Mouse (Mus musculus) layer of hippocampus, adult 9-10 months (tissue): ENCODE measurements around the gene Tbc1d20.
"Not testable (repeated sequence)": the region's sequence is repeated elsewhere in the genome, so short reads cannot be mapped to it uniquely, and the experiment has no call there.

Experiments used
- DNase-seq: peaks from one replicate; pipeline ENCODE4 v3.0.0; 2022; ENCODE audit warnings: low spot score

Tbc1d20 gene

GRCm38 (mm10) chr2:152293727-152294475 is at the start of gene Tbc1d20:
Gene Tbc1d20 (plus strand): TSS chr2:152293828.
- DNase-seq, result peak; percentile 58

- no peak for DNase-seq
These were observed 46.4 kb upstream of the Tbc1d20 start for GRCm38 (mm10) chr2:152247213-152247612.

- DNase-seq, result no peak
These were observed 43.1 kb upstream of the Tbc1d20 start for GRCm38 (mm10) chr2:152250511-152250910.

DNA sequence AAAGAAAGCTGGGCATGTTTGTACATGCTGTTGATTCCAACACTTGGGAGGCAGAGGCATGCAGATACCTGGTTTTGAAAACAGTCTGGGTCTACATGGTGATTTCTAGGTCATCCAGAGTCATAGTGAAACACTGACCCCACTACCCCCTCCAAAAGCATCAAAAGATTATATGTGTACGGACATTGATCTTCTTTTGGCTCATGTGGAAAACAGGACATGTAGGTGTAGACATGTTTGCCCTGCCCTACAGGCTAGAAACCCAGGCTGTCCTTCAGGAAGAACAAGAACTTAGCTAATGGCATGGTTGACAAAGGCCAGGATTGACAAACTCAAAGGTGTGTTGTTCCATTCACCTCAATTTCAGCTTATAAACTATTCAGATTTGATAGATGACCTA is 33.9 kb upstream of the Tbc1d20 start:
- DNase-seq, result no peak

DNA sequence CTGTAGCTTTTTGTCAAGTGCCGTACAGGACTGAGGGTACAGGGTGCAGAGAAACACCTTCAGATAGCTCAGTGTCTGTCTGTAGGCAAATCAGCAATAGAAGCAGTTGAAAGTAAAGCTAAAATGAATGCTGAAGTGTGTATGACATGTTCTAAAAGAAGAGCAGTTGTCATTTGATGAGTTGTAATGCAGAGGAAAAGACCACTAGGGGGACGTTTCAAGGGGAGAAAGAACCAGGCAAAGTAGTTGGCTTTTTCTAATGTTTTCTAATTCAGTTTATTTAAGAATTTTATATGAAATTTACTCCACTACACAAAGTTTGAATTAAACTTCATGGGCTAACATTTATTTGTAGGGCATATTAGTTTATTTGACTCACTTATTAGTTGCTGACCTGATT is 20.0 kb upstream of the Tbc1d20 start:
- DNase-seq, result no peak

DNA sequence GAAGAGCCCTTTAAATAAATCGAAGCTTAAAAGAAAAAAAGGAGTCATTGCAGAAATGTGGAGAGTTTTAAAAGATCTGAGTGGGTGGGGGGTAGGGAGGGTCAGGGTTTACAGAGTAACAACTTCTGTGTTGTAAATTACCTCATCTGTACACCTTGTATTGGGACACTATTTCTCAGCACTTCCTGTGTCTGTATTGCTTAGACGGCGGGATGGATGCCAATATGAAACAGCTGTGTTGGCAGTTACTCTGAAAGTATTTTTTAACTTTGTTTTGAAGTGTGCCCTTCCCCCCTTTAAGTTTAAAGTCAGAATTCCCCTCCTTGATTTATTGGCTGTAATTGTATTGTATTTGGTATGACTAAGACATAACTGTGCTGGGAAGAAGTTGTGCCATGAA is 12.2 kb upstream of the Tbc1d20 start:
- DNase-seq, result no peak

GRCm38 (mm10) chr2:152287560-152287959 is 6.1 kb upstream of the Tbc1d20 start:
- DNase-seq, result no peak

GRCm38 (mm10) chr2:152288046-152288445 is 5.6 kb upstream of the Tbc1d20 start:
- no peak for DNase-seq

DNA sequence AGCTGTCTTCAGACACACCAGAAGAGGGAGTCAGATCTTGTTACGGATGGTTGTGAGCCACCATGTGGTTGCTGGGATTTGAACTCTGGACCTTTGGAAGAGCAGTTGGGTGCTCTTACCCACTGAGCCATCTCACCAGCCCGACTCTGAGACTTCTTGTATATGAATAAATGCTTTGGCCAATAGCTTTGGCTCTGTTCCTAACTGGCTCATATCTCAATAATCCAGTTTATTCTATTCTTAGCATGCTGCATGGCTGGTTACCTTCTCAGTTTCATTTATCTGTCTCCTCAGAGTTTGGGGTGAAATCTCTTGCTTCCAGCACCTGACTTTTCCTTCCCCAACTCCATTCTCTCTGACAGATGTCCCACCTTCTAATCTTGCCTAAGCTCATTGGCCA is 4.0 kb upstream of the Tbc1d20 start:
- DNase-seq, result not testable (repeated sequence)

DNA sequence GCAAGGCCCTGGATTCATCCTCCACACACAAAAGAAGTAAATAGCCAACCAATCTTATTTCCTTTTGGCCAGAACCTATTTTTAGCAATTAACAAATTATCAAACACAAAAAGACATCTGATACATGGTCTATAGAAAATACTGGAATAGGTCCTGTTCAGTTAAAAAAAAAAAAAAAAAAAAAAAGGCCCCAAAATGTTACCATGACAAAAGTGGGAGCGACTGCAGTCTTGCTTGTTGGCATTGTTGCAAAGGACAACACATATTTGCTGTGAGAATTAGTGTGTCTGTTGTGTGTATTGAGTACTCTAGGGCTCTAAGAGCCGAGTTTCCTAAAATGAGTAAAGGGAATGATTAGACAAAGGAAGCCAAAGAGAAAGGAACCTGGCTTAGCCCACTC is 1.2 kb upstream of the Tbc1d20 start:
- no peak for DNase-seq

- DNase-seq, result no peak
These were observed 375 bp upstream of the Tbc1d20 start for GRCm38 (mm10) chr2:152293179-152293726.

DNA sequence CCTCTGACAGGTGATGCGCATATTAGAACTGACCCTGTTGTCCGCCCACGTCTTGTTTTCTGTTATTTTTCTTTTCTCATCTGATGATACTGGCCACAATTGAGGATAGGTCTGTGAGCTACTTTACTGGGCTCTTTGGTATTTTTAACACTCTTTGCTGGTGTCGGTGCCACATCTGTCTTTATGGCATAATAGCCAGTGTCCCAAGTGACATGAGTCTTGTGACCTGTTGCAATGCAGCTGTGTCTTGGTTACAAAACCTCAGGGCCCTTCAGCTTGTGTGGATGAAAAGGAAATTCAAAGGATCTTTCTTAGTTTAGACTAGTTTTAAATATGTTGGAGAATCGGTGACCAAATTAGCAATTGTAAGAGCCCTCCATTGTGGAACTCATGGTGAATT is 913 bp downstream of the Tbc1d20 start:
- DNase-seq, result no peak

- DNase-seq, result no peak
These were observed 9.2 kb downstream of the Tbc1d20 start for GRCm38 (mm10) chr2:152302862-152303261.

GRCm38 (mm10) chr2:152303781-152304180 is 10.2 kb downstream of the Tbc1d20 start:
- no peak for DNase-seq

- no peak for DNase-seq
These were observed 11.9 kb downstream of the Tbc1d20 start for GRCm38 (mm10) chr2:152305480-152305879.

DNA sequence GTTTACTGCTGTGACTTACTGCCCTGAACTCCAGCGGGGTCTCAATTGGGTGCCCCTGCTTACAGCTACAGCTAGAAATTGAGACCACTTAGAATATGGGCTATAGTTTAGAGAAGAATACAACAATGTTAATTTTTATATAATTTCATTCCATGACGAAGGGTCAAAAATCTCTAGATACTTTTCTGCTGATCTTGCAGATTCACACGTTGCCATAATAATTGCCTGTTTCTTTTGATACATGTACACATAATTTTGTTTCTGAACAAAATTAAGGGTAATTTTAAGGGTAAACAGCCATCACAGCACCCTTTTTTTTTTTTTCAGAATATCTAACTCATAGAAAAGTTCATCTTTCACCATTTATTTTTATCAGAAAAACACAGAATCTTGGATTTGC is 13.6 kb downstream of the Tbc1d20 start:
- no peak for DNase-seq

GRCm38 (mm10) chr2:152312996-152313395 is 19.4 kb downstream of the Tbc1d20 start:
- DNase-seq, result no peak

GRCm38 (mm10) chr2:152313926-152314325 is 20.3 kb downstream of the Tbc1d20 start:
- no peak for DNase-seq

- DNase-seq, result no peak
These were observed 23.4 kb downstream of the Tbc1d20 start for GRCm38 (mm10) chr2:152317054-152317453.

DNA sequence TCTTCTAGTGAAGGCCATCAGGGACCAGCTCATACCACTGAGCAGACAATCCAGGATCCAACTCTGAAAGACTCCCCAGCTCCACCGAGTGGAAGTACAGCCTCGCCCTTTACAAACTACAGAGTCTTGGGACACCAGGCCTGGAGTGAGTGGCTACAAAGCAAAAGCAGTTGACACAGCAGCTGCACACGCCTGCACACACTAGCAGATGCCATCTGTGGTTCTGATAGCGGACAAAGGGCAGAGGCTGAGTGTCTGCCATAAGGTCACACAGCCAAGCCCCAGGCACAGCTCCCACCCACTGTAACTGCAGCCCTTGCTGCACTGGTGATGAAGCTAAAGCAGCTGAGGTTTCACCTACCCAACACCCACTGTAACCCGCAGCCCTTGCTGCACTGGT is 27.9 kb downstream of the Tbc1d20 start:
- no peak for DNase-seq

DNA sequence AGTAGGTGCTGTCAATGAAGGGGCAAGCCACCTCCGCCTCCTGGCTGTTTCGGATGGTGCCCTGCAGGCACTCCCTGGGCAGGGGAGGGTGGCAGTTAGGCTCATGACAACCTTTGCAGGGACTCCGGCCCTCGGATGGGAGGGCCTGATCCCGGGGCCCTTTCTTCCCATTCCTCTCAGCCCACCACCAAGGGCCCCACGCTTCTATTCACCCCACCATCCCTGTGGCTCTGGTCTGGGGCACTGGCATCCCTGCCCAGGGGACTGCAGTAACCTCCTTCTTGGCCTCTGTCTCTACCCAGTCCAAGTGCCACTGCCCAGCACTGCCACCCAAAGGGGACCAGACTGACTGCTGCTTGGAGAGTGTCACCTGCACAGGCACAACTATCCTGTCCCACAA is 28.6 kb downstream of the Tbc1d20 start:
- DNase-seq, result no peak

DNA sequence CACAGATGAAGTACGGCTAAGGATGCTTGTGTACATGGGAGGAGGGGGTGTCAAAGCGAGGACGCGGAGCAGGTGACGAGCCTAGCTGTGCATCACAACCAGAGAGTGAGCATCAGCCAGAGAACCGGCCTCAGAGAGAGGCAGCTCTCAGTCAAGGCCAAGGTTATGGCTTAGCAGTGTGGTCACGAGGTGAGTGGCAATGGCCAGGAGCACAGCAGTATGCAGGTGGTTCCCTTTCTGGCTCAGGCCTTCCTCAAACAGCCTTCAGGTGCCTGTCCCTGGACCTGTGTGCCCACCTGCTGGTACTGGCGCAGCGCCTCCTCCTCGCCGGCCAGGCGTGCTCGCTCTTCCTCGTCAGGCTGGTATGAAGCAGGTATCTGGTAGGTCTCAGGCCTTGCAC is 30.3 kb downstream of the Tbc1d20 start:
- no peak for DNase-seq

DNA sequence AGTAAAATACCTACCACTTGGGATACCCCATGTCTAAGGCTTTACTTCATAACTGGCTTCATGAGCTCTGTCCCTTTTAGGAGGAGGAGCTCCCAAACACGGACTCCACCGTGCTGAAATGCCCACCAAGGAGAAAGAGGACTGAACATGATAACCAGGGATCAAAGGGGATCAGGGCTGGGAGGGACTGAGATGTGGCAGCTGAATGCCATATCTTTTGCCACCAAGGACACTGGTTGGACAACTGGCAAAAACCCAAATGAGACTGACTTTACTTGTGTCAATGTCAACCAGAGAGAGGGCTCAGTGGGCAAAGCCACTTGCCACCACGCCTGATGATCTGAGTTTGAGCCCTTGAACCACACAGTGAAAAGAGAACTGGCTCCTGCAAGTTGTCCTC is 31.2 kb downstream of the Tbc1d20 start:
- no peak for DNase-seq

DNA sequence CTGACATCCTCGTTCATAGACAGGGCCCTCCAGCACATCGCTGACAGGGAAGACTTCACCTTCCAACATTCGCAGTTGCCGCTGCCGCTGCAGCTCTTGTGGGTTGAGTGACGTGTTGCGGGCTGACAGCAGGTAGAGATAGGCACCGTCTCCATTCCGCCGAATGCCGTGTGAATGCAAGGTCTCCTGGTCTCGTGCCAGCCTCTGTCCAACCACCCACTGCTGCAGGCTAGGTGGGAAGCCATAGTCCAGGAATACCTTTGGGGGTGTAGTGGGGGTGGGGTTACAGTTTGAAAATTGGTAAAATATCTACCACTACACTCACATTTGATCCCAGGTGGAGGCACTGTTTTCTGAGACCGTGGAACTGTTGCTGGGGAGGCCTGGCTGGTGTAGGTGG is 32.5 kb downstream of the Tbc1d20 start:
- no peak for DNase-seq
